Mouse (Mus musculus) forebrain, postnatal 0 days (tissue): ENCODE results near the gene Gsn. TPM values are rescaled to one million over a fixed set of nuclear protein-coding genes. Genes with fewer than 3 reads are reported as not detected.

ENCODE experiments used
- ATAC-seq: fragments of 200-750 bp; cut with Nextera tagmentation; 2 replicates; pipeline ENCODE4 v1.8.0; 2017; ENCODE audit warnings: mild to moderate bottlenecking, moderate library complexity
- DNase-seq: peaks from one replicate; pipeline ENCODE4 v3.0.0-alpha.2; 2015
- H3K27ac ChIP-seq: fragments of 300-500 bp; sonication (generic); 2 replicates; pipeline ENCODE4 v1.5.1; 2014; ENCODE audit warnings: low read depth, mild to moderate bottlenecking, antibody characterized with exemption, low read length, moderate library complexity, mixed read lengths
- H3K27me3 ChIP-seq: fragments of 300-500 bp; sonication (generic); 2 replicates; pipeline ENCODE4 v1.6.1; 2014; ENCODE audit warnings: mild to moderate bottlenecking, low read length, mixed read lengths; ENCODE audit not compliant: insufficient read depth
- H3K36me3 ChIP-seq: fragments of 300-500 bp; sonication (generic); 2 replicates; pipeline ENCODE4 v1.6.1; 2014; ENCODE audit warnings: mild to moderate bottlenecking, moderate library complexity; ENCODE audit not compliant: insufficient read depth
- H3K4me1 ChIP-seq: fragments of 300-500 bp; sonication (generic); 2 replicates; pipeline ENCODE4 v1.6.1; 2014; ENCODE audit warnings: antibody characterized with exemption; ENCODE audit not compliant: insufficient read depth
- H3K4me2 ChIP-seq: fragments of 300-500 bp; sonication (generic); 2 replicates; pipeline ENCODE4 v1.6.1; 2014; ENCODE audit warnings: low read depth, mild to moderate bottlenecking, moderate library complexity
- H3K4me3 ChIP-seq: fragments of 300-500 bp; sonication (generic); 2 replicates; pipeline ENCODE4 v1.5.1; 2014; ENCODE audit warnings: low read depth, low read length, mixed read lengths
- H3K9ac ChIP-seq: fragments of 300-500 bp; sonication (generic); 2 replicates; pipeline ENCODE4 v1.6.1; 2014; ENCODE audit warnings: mild to moderate bottlenecking
- H3K9me3 ChIP-seq: fragments of 300-500 bp; sonication (generic); 2 replicates; pipeline ENCODE4 v1.6.1; 2016; ENCODE audit warnings: low read length
- CTCF ChIP-seq: sonication (generic); IDR thresholded peaks from 2 replicates; pipeline ENCODE4 v1.5.1; 2016; ENCODE audit warnings: antibody characterized with exemption, control low read depth, low read depth
- WGBS: fragments of 180-500 bp; shearing (Covaris S2); extraction: QIAGEN DNeasy Blood & Tissue Kit; methylation state at CpG from one replicate; pipeline ENCODE4 v1.1.7; 2014; 5-methylcytosine and 5-hydroxymethylcytosine counted together
- polyA plus RNA-seq: library from polyadenylated mRNA; unstranded; fragments of >200 nt; fragmentation: Nextera tagmentation; extraction: Ambion mirVana; gene quantifications from 2 replicates; pipeline ENCODE4 v1.2.1, GENCODE M21; 2015
- total RNA-seq: library from RNA; depleted of rRNA; stranded (reverse); fragments of >200 nt; gene quantifications from 2 replicates; pipeline ENCODE4 v1.2.3, GENCODE M21; 2014

Gene Gsn
- total and polyA plus RNA-seq, 2 experiments from 2014 or later, result 24.3 to 30.3 TPM

DNA sequence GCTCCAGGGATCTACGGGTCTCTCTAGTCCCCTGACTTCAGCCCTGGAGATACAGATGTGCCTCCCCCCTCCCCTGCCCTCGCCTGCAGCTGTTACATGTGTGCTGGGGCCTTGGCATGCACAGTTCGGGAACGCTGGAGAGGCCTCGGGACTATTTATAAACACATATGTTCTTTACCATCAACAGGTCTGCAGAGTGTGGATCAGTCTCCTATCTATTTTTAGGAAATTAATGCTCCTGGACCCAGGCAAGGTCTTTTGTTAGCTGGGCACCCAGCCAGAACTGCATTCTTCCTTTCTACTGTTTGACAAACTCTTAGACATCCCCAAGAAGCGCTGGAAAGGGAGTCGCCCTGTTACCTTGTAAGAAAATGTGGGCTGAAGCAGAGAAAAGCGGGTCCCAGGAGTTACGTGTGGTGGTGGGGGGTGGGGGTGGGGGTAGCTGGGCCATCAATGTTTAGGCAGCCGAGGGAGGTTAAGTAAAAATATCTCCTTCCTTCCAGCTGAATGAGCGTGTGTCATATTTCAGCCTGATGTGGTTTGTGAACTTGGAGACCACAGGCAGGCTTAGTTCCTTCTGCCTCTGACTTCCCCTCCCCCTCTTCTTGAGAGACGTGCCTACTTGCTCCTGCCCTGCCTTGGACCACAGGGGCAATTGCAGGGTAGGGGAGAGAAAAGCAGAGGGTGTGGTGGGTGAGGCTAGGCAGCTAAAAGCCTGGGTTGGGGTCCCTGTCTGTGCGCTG, 3.3 kb downstream of the Gsn start:
- H3K4me2 ChIP-seq, result no peak overlapping the region
- H3K27ac ChIP-seq, result no peak overlapping the region
- no peaks in the 10 kb centered on the region; the same call in 1 of the 2 replicates for H3K4me1 ChIP-seq
- no peak for ATAC-seq
- H3K27me3 ChIP-seq, result no peaks in the 10 kb centered on the region
- WGBS, result 56% methylated on average over 13 of the region's 13 CpGs
- H3K9ac ChIP-seq, result no peak overlapping the region
- TF ChIP-seq CTCF, result no peak
- H3K36me3 ChIP-seq, result no peaks in the 10 kb centered on the region
- no peak overlapping the region for H3K4me3 ChIP-seq
- DNase-seq, result no peak
- no peaks in the 10 kb centered on the region for H3K9me3 ChIP-seq

DNA sequence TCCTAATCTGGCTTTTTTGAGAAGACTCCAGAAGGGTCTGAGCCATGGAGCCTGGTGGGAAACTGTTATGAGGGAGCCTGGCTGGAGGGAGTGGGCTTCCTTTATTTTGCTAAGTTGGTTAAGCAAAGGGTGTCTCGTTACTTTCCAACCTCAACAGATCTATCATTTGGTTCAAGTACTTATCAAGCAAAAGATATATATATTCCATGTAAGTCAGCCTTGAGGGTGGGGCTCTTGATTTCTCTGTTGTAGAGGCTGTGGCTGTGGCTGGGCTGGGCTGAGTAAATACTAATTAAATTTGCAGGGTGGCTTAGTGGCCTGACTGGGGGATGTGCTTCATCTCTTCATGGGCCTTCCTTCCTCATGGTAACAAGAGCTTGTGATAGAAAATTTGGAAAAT, 4.1 kb downstream of the Gsn start:
- TF ChIP-seq CTCF, result no peak
- H3K4me3 ChIP-seq, result no peak overlapping the region
- no peaks in the 10 kb centered on the region for H3K9me3 ChIP-seq
- no peak overlapping the region for H3K27ac ChIP-seq
- WGBS, result 68% methylated on average over 1 of the region's 1 CpGs
- H3K36me3 ChIP-seq, result no peaks in the 10 kb centered on the region
- H3K9ac ChIP-seq, result no peak overlapping the region
- no peaks in the 10 kb centered on the region for H3K27me3 ChIP-seq
- DNase-seq, result no peak
- H3K4me1 ChIP-seq, result no peaks in the 10 kb centered on the region; the same call in 1 of the 2 replicates
- ATAC-seq, result no peak
- no peak overlapping the region for H3K4me2 ChIP-seq

DNA sequence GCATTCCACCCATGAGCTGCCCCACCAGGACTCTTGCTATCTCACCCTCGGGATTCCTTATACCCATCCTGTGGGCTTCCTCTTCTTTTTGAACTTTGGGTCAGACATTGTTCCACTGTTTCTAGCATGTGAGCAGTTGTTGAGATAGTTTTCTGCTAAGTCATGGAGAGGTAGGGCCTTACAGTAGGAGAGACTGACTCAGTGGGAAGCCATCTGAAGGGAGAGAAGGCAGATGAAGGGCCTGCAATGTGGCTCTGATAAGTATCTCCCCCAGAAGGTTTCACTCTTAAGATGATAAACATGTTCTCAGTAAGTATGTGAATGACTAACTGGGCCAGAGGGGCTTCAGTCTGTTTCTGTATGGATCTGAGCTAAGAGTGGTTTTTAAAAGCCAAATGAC, 7.9 kb downstream of the Gsn start:
- ATAC-seq, result no peak
- Histone ChIP-seq H3K27me3 (no peaks in the 10 kb centered on the region), H3K27ac (no peak overlapping the region), H3K9me3 (no peaks in the 10 kb centered on the region), H3K4me3 (no peak overlapping the region), H3K36me3 (no peaks in the 10 kb centered on the region), H3K9ac (no peak overlapping the region), H3K4me1 (no peaks in the 10 kb centered on the region), H3K4me2 (no peak overlapping the region)
- DNase-seq, result no peak
- TF ChIP-seq CTCF, result no peak
- WGBS, result 71% methylated on average over 1 of the region's 1 CpGs

DNA sequence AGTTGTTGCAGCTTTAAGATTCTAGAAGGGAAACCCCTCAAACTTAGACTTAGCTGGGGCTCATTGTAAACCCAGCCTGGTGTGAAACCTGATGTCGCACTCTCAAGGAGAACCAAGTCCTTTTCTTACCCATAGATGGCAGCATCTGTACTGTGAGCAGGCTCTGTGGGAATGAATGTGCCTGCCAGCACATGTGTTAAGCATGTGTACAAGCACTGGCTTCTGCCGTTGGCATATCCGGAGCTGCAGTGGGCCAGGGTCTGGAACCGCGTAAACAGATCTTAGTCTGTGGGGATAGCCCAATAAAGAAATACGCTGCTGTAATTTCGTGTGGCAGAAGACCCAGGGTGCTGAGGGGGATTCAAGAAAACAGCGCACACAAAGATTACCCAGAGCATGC, 9.1 kb downstream of the Gsn start:
- no peak overlapping the region for H3K4me2 ChIP-seq
- H3K27me3 ChIP-seq, result no peaks in the 10 kb centered on the region
- WGBS, result 38% methylated on average over 8 of the region's 8 CpGs
- peak; percentile 78 for TF ChIP-seq CTCF
- H3K4me1 ChIP-seq, result no peaks in the 10 kb centered on the region
- H3K36me3 ChIP-seq, result no peaks in the 10 kb centered on the region
- H3K9me3 ChIP-seq, result no peaks in the 10 kb centered on the region
- ATAC-seq (peak; percentile 95), DNase-seq (peak; percentile 78)
- H3K27ac ChIP-seq, result no peak overlapping the region
- H3K9ac ChIP-seq, result no peak overlapping the region
- no peak overlapping the region for H3K4me3 ChIP-seq

DNA sequence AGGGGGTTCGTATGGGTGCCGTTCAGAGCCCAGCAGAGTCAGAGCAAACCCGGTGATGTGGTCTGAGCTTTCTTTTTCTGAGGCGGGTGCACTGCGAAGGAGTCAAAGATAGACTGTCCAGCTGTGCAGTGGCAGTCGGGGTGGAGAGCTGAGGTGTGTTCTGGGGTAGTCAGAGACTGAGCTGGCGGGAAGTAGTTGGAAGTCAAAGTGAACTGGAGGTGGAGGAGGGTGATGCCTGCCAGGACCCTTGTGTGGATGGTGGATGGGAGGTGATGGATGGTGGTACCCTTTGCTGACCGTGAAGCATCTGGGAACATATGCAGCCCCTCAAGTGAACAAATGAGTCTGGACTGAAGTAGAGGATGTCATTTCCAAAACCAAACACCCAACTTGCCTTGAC, 9.6 kb downstream of the Gsn start:
- ATAC-seq (no peak), DNase-seq (no peak)
- Histone ChIP-seq H3K4me1 (no peaks in the 10 kb centered on the region), H3K27me3 (no peaks in the 10 kb centered on the region), H3K4me2 (no peak overlapping the region), H3K9me3 (no peaks in the 10 kb centered on the region), H3K27ac (no peak overlapping the region), H3K36me3 (no peaks in the 10 kb centered on the region), H3K4me3 (no peak overlapping the region), H3K9ac (no peak overlapping the region)
- WGBS, result 91% methylated on average over 8 of the region's 8 CpGs
- TF ChIP-seq CTCF, result no peak

DNA sequence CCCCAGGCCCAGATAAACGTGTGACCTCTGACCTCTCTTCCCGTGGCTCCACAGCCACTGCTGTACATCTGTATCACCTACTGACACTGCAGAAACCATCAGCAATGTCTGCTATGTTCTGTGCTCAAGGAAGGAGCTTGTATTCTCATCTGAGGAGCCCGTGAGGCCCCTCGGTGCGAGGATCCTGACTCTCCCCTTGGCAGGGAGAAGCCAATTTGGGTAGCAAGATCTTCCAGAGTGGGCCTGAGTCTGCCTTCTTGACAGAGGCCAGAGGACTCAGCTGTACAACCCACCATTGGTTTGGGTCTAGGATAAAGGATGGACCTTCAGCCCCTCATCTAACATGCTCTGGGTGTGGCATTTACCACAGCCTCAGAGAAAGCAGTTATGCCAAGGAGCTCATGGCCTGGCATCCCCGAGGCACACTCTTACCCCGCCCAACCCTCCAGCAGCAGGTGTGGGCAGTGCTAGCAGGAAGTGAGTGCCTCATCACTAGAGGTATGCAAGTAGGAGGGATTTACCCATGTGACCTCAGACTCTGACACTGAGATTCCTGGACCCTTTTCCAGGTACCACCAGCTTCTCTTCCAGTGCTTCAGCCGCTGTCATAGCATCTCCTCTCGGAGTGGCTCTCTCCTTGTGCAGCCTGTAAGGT, 10.2 kb downstream of the Gsn start:
- no peaks in the 10 kb centered on the region for H3K4me1 ChIP-seq
- H3K27me3 ChIP-seq, result no peaks in the 10 kb centered on the region
- no peaks in the 10 kb centered on the region for H3K9me3 ChIP-seq
- DNase-seq (no peak), ATAC-seq (no peak)
- no peak overlapping the region for H3K4me3 ChIP-seq
- TF ChIP-seq CTCF, result no peak
- no peak overlapping the region for H3K9ac ChIP-seq
- no peaks in the 10 kb centered on the region for H3K36me3 ChIP-seq
- no peak overlapping the region for H3K27ac ChIP-seq
- WGBS, result 80% methylated on average over 9 of the region's 9 CpGs
- H3K4me2 ChIP-seq, result no peak overlapping the region

DNA sequence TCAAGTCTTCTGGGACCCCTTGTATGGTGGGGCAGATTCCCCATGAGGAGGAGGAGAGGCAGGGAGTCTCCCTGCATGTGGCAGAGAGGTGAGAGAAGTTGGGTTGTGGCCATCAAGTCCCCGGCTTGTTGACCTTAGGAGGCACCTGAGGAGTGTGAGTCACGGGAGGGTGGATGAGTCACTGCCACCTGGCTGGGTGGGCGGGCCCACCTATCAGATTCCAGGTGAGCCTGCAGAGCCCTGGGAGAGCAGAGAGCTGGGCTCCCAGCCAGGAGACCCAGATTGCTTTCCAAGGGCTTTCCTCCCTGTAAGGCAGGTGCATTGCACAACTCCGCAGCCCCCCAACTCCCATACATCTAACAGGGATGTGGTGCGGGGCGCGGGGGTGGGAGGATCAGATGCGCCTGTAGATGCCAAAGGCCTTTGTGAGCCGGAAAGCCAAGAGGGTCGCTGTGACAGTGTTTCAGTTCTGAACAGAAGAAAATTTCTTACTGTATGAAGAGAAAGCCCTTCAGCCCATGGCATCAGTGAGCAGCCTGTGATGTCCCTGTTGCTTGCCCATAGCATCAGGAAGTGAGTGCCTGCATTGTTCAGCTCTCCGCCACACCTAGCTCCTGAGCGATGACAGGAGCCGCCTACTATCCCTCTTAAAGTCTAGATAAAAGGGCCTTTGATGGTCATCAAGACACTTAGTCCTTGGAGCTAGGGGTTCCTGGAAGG, 11.1 kb downstream of the Gsn start:
- TF ChIP-seq CTCF, result no peak
- H3K27me3 ChIP-seq, result no peaks in the 10 kb centered on the region
- no peak overlapping the region for H3K4me3 ChIP-seq
- H3K27ac ChIP-seq, result no peak overlapping the region
- H3K36me3 ChIP-seq, result no peaks in the 10 kb centered on the region
- DNase-seq (no peak), ATAC-seq (no peak)
- no peak overlapping the region for H3K9ac ChIP-seq
- no peak overlapping the region for H3K4me2 ChIP-seq
- no peaks in the 10 kb centered on the region for H3K4me1 ChIP-seq
- H3K9me3 ChIP-seq, result no peaks in the 10 kb centered on the region
- WGBS, result 85% methylated on average over 13 of the region's 13 CpGs
